Mouse (Mus musculus) liver, postnatal 0 days (tissue): ENCODE data around the gene Efcab12.

Experiments
- CTCF ChIP-seq: sonication (generic); IDR thresholded peaks from 2 replicates; pipeline ENCODE4 v1.5.1; 2016; ENCODE audit warnings: antibody characterized with exemption, low read depth
- EP300 ChIP-seq: IDR thresholded peaks from 2 replicates; pipeline ENCODE4 v1.6.1; 2016; ENCODE audit warnings: antibody characterized with exemption, low read depth, mild to moderate bottlenecking

DNA sequence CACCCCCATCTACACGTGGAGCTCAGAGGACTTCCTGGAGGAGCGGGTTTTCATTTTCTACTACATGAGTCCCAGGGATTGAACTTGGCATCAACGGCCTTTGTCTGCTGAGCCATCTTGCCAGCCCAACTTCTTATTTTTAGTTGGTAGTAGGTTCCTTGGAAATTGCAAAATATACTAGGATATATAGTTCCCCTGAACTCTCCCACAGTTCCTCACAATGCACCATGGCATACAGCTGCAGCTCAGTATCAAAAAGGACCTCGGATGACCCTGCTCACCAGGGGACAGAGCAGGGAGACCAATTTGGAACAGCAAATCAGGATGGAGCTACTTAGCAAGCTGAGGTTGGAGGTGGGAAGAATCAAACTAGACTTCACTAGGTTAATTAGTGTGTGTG lies 23.2 kb downstream of the Efcab12 start:
- TF ChIP-seq CTCF = no peak
- no peak for TF ChIP-seq EP300
